Mouse (Mus musculus) left cerebral cortex, postnatal 10 days (tissue): ENCODE results near the gene Pknox2. TPM values are rescaled to one million over a fixed set of nuclear protein-coding genes. Genes with fewer than 3 reads are reported as not detected.

Experiments used
- DNase-seq, 2 experiments: peaks; one replicate each; pipeline ENCODE4 v3.0.0; 2021 to 2022; ENCODE audit warnings: low spot score in 2 of 2, mixed read lengths in 1 of 2; ENCODE audit errors: extremely low spot score in 1 of 2
- intact Hi-C: fragments of 180-260 bp; cut with DNase I; formaldehyde crosslinking; loops from one replicate; pipeline ENCODE4 v1.15.1; 2025
- total RNA-seq, 2 experiments: library from RNA; stranded (reverse); gene quantifications; 2 replicates each; pipeline ENCODE4 v1.2.3; 2021

The Pknox2 gene
- total RNA-seq, 2 experiments from 2014 or later = 72.9 to 75.7 TPM

GRCm38 (mm10) chr9:37027825-37028575 lies 119.2 kb downstream of the Pknox2 start:
- intact Hi-C loops = no loop called here
- no peak for DNase-seq

- intact Hi-C loops = no loop called here
- no peak for DNase-seq
Observed at GRCm38 (mm10) chr9:37025913-37026312, 121.3 kb downstream of the Pknox2 start.

- DNase-seq = no peak
Observed at GRCm38 (mm10) chr9:37021586-37022230, 125.5 kb downstream of the Pknox2 start.

GRCm38 (mm10) chr9:37018154-37018553 lies 129.1 kb downstream of the Pknox2 start:
- intact Hi-C loops = no loop called here
- DNase-seq = no peak

More at GRCm38 (mm10) chr9:37021586-37022230, 125.5 kb downstream of the Pknox2 start:
- intact Hi-C loops = no loop called here

DNA sequence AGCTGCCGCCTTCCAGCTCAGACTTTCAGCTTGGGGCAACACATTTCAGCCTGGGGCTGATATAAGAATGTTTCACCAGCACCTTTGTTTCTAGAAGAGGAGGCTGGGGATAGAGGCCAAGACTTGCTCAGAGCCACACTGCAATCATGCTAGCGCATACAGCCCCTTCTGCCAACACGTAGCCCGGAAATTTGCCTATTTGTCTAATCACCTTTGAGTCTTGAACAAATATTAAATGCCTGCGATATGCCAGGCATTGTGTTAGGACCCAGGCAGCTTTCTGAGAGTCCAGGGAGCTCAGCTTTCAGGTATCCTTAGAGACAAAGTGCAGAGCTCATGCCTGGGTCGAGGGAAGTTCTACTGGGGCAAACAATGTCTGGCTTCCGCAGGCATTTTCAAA lies 130.0 kb downstream of the Pknox2 start:
- DNase-seq = no peak
- intact Hi-C loops = no loop called here

DNA sequence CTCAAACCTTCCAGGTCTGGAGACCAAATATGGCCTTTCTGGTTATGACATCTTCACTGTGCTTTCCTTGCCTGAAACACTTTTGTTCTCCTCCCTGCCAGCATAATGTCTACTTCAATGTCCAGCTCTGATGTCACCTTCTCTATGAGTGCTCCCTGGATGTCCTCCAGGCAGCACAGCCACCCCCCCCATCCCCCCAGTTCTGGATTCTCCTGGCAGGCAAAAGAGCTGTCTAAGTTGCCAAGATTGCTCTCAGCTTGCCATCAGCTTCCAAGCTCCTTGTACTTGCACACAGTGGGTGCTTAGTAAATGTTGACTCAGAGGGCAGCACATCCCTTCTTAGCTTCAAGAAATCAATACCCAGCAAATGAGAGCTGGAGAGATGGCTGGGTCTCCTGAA lies 131.0 kb downstream of the Pknox2 start:
- intact Hi-C loops = no loop called here
- DNase-seq = no peak

DNA sequence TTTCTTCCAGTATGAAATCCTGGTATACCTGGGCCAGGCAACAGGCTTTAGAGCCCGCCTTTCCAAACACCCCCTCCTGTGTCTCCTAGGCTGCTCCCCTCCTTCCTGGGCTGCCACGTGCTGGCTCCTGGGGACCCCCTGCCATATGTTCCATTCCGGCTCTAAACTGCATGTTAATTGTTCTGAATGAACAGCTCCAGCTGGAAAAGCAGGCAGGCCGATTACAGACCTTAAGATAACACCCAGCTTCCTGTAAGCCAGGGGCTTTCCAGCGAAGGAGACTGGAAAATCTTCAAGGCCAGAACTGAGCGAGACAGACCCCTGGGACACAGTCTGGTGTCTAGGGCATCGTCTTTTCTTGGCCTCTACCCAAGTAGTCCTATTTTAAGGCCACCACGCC lies 133.6 kb downstream of the Pknox2 start:
- intact Hi-C loops = no loop called here
- no peak for DNase-seq

DNA sequence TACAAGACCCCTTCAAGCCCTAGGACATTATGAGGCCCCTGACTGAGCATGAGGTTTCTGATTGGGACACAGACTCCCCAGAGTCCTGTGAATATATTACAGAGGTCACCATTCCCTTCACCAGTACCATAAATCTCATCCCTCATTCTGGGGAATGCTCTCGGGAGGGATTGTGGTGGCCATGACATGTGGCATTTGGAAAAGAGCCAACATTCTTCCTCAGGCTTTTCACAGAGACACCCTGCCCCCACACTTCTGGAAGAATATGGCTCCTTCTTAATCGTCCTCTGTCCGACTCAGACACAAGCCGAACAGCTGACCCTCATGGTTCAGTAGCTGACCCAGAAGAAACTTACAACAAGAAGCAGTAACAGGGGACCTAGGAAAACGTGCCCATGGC lies 139.1 kb downstream of the Pknox2 start:
- intact Hi-C loops = no loop called here

GRCm38 (mm10) chr9:37004676-37005075 lies 142.5 kb downstream of the Pknox2 start:
- no peak for DNase-seq
- intact Hi-C loops = no loop called here

More for the DNA sequence above, 139.1 kb downstream of the Pknox2 start:
- no peak for DNase-seq

- intact Hi-C loops = no loop called here
- DNase-seq = no peak
Observed at GRCm38 (mm10) chr9:37001935-37002535, 145.2 kb downstream of the Pknox2 start.

GRCm38 (mm10) chr9:36999393-36999792 lies 147.8 kb downstream of the Pknox2 start:
- intact Hi-C loops = no loop called here

GRCm38 (mm10) chr9:36990626-36991368 lies 156.4 kb downstream of the Pknox2 start:
- DNase-seq = no peak
- intact Hi-C loops = no loop called here

More at GRCm38 (mm10) chr9:36999393-36999792, 147.8 kb downstream of the Pknox2 start:
- no peak for DNase-seq

- DNase-seq = no peak
- intact Hi-C loops = no loop called here
Observed at GRCm38 (mm10) chr9:36989991-36990390, 157.2 kb downstream of the Pknox2 start.

DNA sequence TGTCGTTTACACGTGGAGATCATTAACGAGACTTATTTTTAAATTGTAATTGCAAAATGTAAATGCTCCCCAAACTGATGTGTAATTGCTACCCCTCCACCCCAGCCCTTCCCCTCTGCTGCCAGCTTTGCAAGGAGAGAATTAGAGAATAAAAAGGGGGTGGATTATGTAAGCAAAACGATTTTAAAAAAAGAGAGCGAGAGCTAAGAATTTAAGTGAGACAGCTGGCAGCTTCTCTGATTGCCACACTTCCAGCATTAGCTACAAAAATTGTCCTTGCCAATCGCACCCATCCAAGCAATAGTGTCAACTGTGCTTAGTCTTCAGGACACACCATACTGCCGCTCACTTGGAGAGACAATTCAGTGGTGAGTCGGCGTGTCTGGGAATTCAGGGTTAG lies 162.0 kb downstream of the Pknox2 start:
- DNase-seq = peak in 1 of 2 experiments; percentile 68
- intact Hi-C loops = no loop called here

GRCm38 (mm10) chr9:36976596-36977362 lies 170.4 kb downstream of the Pknox2 start:
- no peak for DNase-seq
- intact Hi-C loops = no loop called here

- peak in 1 of 2 experiments; percentile 45 for DNase-seq
- intact Hi-C loops = loop anchor here (5.0 kb wide), 1 partner anchor 259 kb away; no protein-coding TSS in a partner anchor
Observed at GRCm38 (mm10) chr9:36973486-36974227, 173.6 kb downstream of the Pknox2 start.

DNA sequence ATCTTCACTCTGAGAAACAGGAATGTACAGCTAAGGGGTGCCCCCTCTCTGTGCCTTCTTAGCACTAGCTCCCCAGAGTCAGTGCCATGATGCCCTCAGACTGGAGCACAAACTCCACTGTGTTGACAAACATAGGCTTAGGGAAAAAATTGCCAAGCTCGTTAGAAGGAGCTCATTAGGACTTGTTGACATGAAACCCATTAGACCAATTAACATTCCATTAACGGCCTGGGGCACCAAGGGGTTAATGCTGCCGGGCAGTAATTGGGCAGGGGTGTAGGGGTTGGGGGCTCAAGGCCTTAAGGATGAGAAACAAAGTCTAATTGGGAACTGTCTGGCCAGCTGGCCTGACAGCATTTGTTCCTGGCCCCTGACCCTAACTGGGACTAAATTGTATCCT lies 175.1 kb downstream of the Pknox2 start:
- intact Hi-C loops = loop anchor here (5.0 kb wide), 1 partner anchor 260 kb away; no protein-coding TSS in a partner anchor
- DNase-seq = no peak

- intact Hi-C loops = loop anchor here (5.0 kb wide), 1 partner anchor 261 kb away; no protein-coding TSS in a partner anchor
- DNase-seq = no peak
Observed at GRCm38 (mm10) chr9:36971066-36971465, 176.1 kb downstream of the Pknox2 start.
